Mouse (Mus musculus): Measurements from ENCODE around the gene Rpl27a.

Rpl27a gene

DNA sequence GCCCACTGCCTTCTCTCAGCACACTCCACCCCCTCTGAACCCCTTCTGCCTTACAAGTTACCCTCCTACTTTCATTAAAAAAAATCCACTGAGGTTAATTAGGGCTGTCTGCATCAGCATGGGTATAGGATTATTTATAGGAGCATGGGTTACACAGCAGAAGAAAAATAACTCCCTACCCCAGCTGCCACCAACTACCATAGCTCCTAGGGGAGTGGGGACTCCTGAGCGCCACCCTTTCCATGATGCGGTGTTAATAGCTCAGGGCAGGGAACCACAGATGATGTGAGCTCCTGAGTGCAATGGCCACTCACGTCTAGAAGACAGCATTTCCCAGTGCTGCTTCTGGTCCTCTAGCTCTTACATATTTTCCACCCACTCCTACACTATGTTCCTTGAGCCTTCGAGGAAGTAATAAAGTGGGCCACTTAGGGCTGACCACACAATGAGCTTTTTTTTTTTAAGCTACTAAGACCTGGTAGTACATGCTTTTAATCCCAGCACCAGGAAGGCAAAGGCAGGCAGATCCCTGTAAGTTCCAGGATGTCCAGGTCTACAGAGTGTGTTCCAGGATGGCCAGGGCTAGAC, 44.9 kb downstream of the Rpl27a start:
- DNase-seq (ENCODE audit: low spot score in 2 of 2), result no peak

GRCm38 (mm10) chr7:109566327-109566726, 47.4 kb downstream of the Rpl27a start:
- DNase-seq (ENCODE audit: low spot score in 2 of 2), result no peak

GRCm38 (mm10) chr7:109566841-109567768, 48.2 kb downstream of the Rpl27a start:
- no peak for DNase-seq (ENCODE audit: low spot score in 2 of 2)

DNA sequence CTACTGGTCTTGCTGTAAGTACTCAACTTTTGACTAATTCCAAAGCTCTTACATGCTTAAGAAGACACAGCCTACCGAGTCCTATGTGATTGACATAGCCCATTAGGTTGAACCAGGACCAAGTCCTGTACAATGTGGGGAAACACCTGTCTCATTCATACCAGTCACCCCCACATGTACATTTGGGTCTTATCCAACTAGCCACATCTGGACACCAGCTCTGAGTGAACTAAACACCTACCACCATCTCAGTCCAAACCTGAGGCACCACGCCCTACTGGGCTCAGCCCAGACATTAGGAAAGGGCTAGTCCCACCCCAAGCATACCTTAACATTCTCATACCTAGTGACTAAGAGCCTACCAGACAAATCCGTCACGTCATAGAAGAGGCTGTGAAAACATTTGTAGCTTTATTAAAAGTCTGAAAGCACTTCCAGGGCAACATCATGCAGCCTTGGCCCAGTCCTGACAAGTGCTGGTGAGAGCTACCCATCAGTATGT, 49.5 kb downstream of the Rpl27a start:
- no peak for DNase-seq (ENCODE audit: low spot score in 2 of 2)

Data from thymus, postnatal 10 days (tissue).